Comparison of ENCODE assay signal across 22 mouse cellular contexts in genomic region chr6:7706796-7707195, GRCm38 (mm10). TPM values are rescaled to one million over a fixed set of nuclear protein-coding genes. Genes with fewer than 3 reads are reported as not detected.
DNase-seq lines count a peak whose midpoint lies in the region; ATAC-seq and TF ChIP-seq lines count a peak whose summit lies in the region.
"Had no signal": no experiment of that assay in that cellular context is flagged by ENCODE, and none has a peak within 500 bp of the region (broad histone marks: within the 10 kb centered on the region; RNA-seq: fewer than 3 reads in every experiment).

No protein-coding gene starts in this region.

- no peak for ATAC-seq in hindbrain, embryonic 16.5 days
- no peak for ATAC-seq in forebrain, embryonic 12.5 days (ENCODE audit: low FRiP score)
- ATAC-seq: activated CD4-positive, CD25-positive, alpha-beta regulatory T cell, adult 4 months; forebrain, embryonic 14.5 days; forebrain, embryonic 16.5 days; Patski had no signal

- 33% methylated on average over 1 of the region's 1 CpGs for WGBS in hindbrain, embryonic 16.5 days
- WGBS in forebrain, embryonic 12.5 days = 38% methylated on average over 1 of the region's 1 CpGs

- H3K4me1 ChIP-seq in ES-Bruce4 (ENCODE audit: control insufficient read depth, insufficient read depth, low read length) = no peaks in the 10 kb centered on the region
- no peaks in the 10 kb centered on the region for H3K4me1 ChIP-seq in hindbrain, embryonic 16.5 days (ENCODE audit: control insufficient read depth, insufficient read depth, low read depth, low read length)
- H3K4me1 ChIP-seq in forebrain, embryonic 12.5 days = no peaks in the 10 kb centered on the region
- H3K4me1 ChIP-seq: embryonic facial prominence, embryonic 10.5 days; embryonic facial prominence, embryonic 12.5 days had no signal

- H3K9me3 ChIP-seq in ES-Bruce4 (replicated peaks; ENCODE audit: control insufficient read depth, insufficient read depth, low read length, poor library complexity, severe bottlenecking) = no peaks in the 10 kb centered on the region
- H3K9me3 ChIP-seq in hindbrain, embryonic 16.5 days (ENCODE audit: control insufficient read depth, low read length) = no peaks in the 10 kb centered on the region
- no peaks in the 10 kb centered on the region for H3K9me3 ChIP-seq in forebrain, embryonic 12.5 days
- H3K9me3 ChIP-seq: embryonic facial prominence, embryonic 10.5 days; embryonic facial prominence, embryonic 12.5 days had no signal

- peak; percentile 84 for TF ChIP-seq EP300 in ES-Bruce4 (IDR thresholded peaks at IDR 0.05; ENCODE audit: insufficient read depth, low read depth, low read length)

- no peak for TF ChIP-seq CTCF in ES-Bruce4 (IDR thresholded peaks at IDR 0.05; ENCODE audit: low read depth, low read length)

- peak overlapping the region; percentile 90 for H3K27ac ChIP-seq in ES-Bruce4 (ENCODE audit: insufficient read depth, low read length)
- H3K27ac ChIP-seq in hindbrain, embryonic 16.5 days (ENCODE audit: low read depth, low read length) = no peak overlapping the region
- H3K27ac ChIP-seq in forebrain, embryonic 12.5 days = no peak overlapping the region
- H3K27ac ChIP-seq: embryonic facial prominence, embryonic 10.5 days; embryonic facial prominence, embryonic 12.5 days had no signal

- no peaks in the 10 kb centered on the region for H3K27me3 ChIP-seq in ES-Bruce4 (ENCODE audit: control insufficient read depth, insufficient read depth, low read length, poor library complexity, severe bottlenecking)
- H3K27me3 ChIP-seq in hindbrain, embryonic 16.5 days (replicated peaks; ENCODE audit: control insufficient read depth, insufficient read depth, low read length) = no peaks in the 10 kb centered on the region
- no peaks in the 10 kb centered on the region for H3K27me3 ChIP-seq in forebrain, embryonic 12.5 days
- H3K27me3 ChIP-seq: embryonic facial prominence, embryonic 12.5 days had no signal

- peak; percentile 42 for DNase-seq in heart, adult 11 months
- no peak for DNase-seq in heart, adult 9 months (ENCODE audit: low spot score in 2 of 2)
- DNase-seq in Muller cell, postnatal 12 days (ENCODE audit: inconsistent ontology term) = peak; percentile 27
- peak; percentile 87 for DNase-seq in ZHBTc4 (ENCODE audit: low read depth, low spot score)
- no peak for DNase-seq in thymus, postnatal 10 days (ENCODE audit: low spot score in 2 of 2)
- DNase-seq: adrenal gland, adult 8-10 months; adrenal gland, postnatal 14 days; adrenal gland, postnatal 36 days; cerebellum, adult 11-12 months; cerebellum, adult 2 months; cerebellum, adult 9-10 months; cerebellum, postnatal 10 days; cerebellum, postnatal 25 days had no signal

- TF ChIP-seq POLR2A in ES-Bruce4 (IDR thresholded peaks at IDR 0.05; ENCODE audit: insufficient read depth, low read length) = no peak

- H3K4me3 ChIP-seq in ES-Bruce4 (ENCODE audit: low read depth, low read length) = no peak overlapping the region
- H3K4me3 ChIP-seq in hindbrain, embryonic 16.5 days (ENCODE audit: low read length) = no peak overlapping the region
- no peak overlapping the region for H3K4me3 ChIP-seq in forebrain, embryonic 12.5 days (replicated peaks)
- H3K4me3 ChIP-seq: embryonic facial prominence, embryonic 10.5 days; embryonic facial prominence, embryonic 12.5 days had no signal

- H3K36me3 ChIP-seq in ES-Bruce4 (ENCODE audit: control insufficient read depth, insufficient read depth, low read length, poor library complexity, severe bottlenecking) = no peaks in the 10 kb centered on the region
- no peaks in the 10 kb centered on the region for H3K36me3 ChIP-seq in hindbrain, embryonic 16.5 days (ENCODE audit: control insufficient read depth, insufficient read depth, low read length)
- H3K36me3 ChIP-seq in forebrain, embryonic 12.5 days (replicated peaks) = no peaks in the 10 kb centered on the region
- H3K36me3 ChIP-seq: embryonic facial prominence, embryonic 10.5 days; embryonic facial prominence, embryonic 12.5 days had no signal

- H3K9ac ChIP-seq in ES-Bruce4 (ENCODE audit: low read depth, poor library complexity, severe bottlenecking) = no peak overlapping the region
- H3K9ac ChIP-seq in hindbrain, embryonic 16.5 days (ENCODE audit: low read depth, low read length) = no peak overlapping the region
- H3K9ac ChIP-seq in forebrain, embryonic 12.5 days = no peak overlapping the region
- H3K9ac ChIP-seq: embryonic facial prominence, embryonic 12.5 days had no signal

- H3K4me2 ChIP-seq in hindbrain, embryonic 16.5 days (ENCODE audit: low read length) = no peak overlapping the region
- no peak overlapping the region for H3K4me2 ChIP-seq in forebrain, embryonic 12.5 days
- H3K4me2 ChIP-seq: embryonic facial prominence, embryonic 12.5 days had no signal

RNA-seq across cellular contexts. Expression of gene Asns, which starts 13.7 kb away (rescaled TPM):
- polyA plus RNA-seq in ES-Bruce4 (2011; ENCODE audit: insufficient read depth, insufficient read length, low read depth, missing spikeins) = 531 and 541 TPM in 2 replicates
- polyA plus RNA-seq in hindbrain, embryonic 16.5 days (2015; fragmentation: Nextera tagmentation; extraction: Ambion mirVana) = 118 and 131 TPM in 2 replicates
- 44.8 and 47.2 TPM in 2 replicates for polyA plus RNA-seq in forebrain, embryonic 12.5 days (2016; fragmentation: Nextera tagmentation; extraction: Ambion mirVana)

Comparison
In these comparisons a context has a peak if more than half of its experiments do, and no peak if none do; other contexts are left out.
1. DNase-seq: peak in heart, adult 11 months (single experiment), Muller cell, postnatal 12 days (single experiment) and ZHBTc4 (single experiment); none in heart, adult 9 months (0 of 2) and thymus, postnatal 10 days (0 of 2).